Mouse (Mus musculus): ENCODE data around the gene Ccdc103. TPM values are rescaled to one million over a fixed set of nuclear protein-coding genes. Genes with fewer than 3 reads are reported as not detected.

The Ccdc103 gene
- total and polyA plus RNA-seq, 3 experiments = 1.4 to 1.6 TPM; not detected in 1

GRCm38 (mm10) chr11:102853760-102854159 is 27.2 kb upstream of the Ccdc103 start:
- Histone ChIP-seq H3K36me3 (ENCODE audit: control insufficient read depth in 1 of 2, insufficient read depth in 2 of 2, low read length in 2 of 2) (peaks cover 0 to 41% of the 10 kb centered on the region in 2 experiments; a peak in 2 of 4 replicates), H3K4me1 (ENCODE audit: control insufficient read depth in 1 of 2, insufficient read depth in 2 of 2, low read length in 2 of 2) (no peaks in the 10 kb centered on the region), H3K9me3 (replicated peaks; ENCODE audit: insufficient read depth, low read length) (no peaks in the 10 kb centered on the region), H3K27me3 (ENCODE audit: control insufficient read depth in 1 of 2, insufficient read depth in 2 of 2, low read length in 2 of 2) (no peaks in the 10 kb centered on the region), H3K27ac (ENCODE audit: control insufficient read depth, low read depth, low read length) (no peak overlapping the region), H3K9ac (ENCODE audit: control insufficient read depth, low read depth, low read length, poor library complexity, severe bottlenecking) (no peak overlapping the region), H3K79me2 (ENCODE audit: control insufficient read depth, insufficient read depth, low read length, poor library complexity) (no peaks in the 10 kb centered on the region), H3K4me3 (ENCODE audit: control insufficient read depth in 1 of 2, insufficient read depth in 1 of 2, low read depth in 2 of 2, low read length in 2 of 2) (no peak overlapping the region)
- DNase-seq (ENCODE audit: low read depth, low spot score) = peak; percentile 60
- TF ChIP-seq POLR2AphosphoS2 (IDR thresholded peaks at IDR 0.05; ENCODE audit: low read length) (no peak), CTCF (IDR thresholded peaks at IDR 0.05 in 2 of 3, conservative IDR thresholded peaks at IDR 0.05 in 1 of 3; ENCODE audit: control insufficient read depth in 1 of 3, insufficient read depth in 1 of 3, low read depth in 2 of 3, low read length in 3 of 3, poor library complexity in 1 of 3, severe bottlenecking in 1 of 3) (peak; percentile 60 to 77 (median 70)), RAD21 (IDR thresholded peaks at IDR 0.05; ENCODE audit: low read depth, low read length) (peak; percentile 44)

- H3K27me3 ChIP-seq (ENCODE audit: control insufficient read depth in 1 of 2, insufficient read depth in 2 of 2, low read length in 2 of 2) = no peaks in the 10 kb centered on the region
- H3K36me3 ChIP-seq (ENCODE audit: control insufficient read depth in 1 of 2, insufficient read depth in 2 of 2, low read length in 2 of 2) = peaks cover 0 to 39% of the 10 kb centered on the region in 2 experiments; a peak in 2 of 4 replicates
- H3K4me3 ChIP-seq (ENCODE audit: control insufficient read depth in 1 of 2, insufficient read depth in 1 of 2, low read depth in 2 of 2, low read length in 2 of 2) = no peak overlapping the region
- no peak for TF ChIP-seq MYB (IDR thresholded peaks at IDR 0.05; ENCODE audit: low read depth, low read length)
- no peak for TF ChIP-seq POLR2AphosphoS5 (IDR thresholded peaks at IDR 0.05; ENCODE audit: borderline replicate concordance, low read depth, low read length)
- TF ChIP-seq TAL1 (IDR thresholded peaks at IDR 0.05; ENCODE audit: low read length) = no peak
- no peak for TF ChIP-seq HCFC1 (IDR thresholded peaks at IDR 0.05; ENCODE audit: low read depth, low read length)
- no peak for TF ChIP-seq USF2 (IDR thresholded peaks at IDR 0.05; ENCODE audit: borderline replicate concordance in 1 of 2, insufficient read depth in 1 of 2, low read depth in 1 of 2, low read length in 2 of 2)
- no peak for TF ChIP-seq UBTF (IDR thresholded peaks at IDR 0.05; ENCODE audit: borderline replicate concordance, insufficient read depth, low read depth, low read length)
- TF ChIP-seq SMC3 (IDR thresholded peaks at IDR 0.05; ENCODE audit: low read depth, low read length) = no peak
- no peak for TF ChIP-seq BHLHE40 (IDR thresholded peaks at IDR 0.05; ENCODE audit: borderline replicate concordance, low read depth, low read length)
- TF ChIP-seq ELF1 (IDR thresholded peaks at IDR 0.05; ENCODE audit: low read depth, low read length) = no peak
- no peak for TF ChIP-seq CHD2 (IDR thresholded peaks at IDR 0.05; ENCODE audit: low read length)
- no peak for TF ChIP-seq MYC (IDR thresholded peaks at IDR 0.05; ENCODE audit: low read depth, low read length)
- TF ChIP-seq MAFK (IDR thresholded peaks at IDR 0.05; ENCODE audit: borderline replicate concordance, low read depth, low read length) = no peak
- no peak for TF ChIP-seq ETS1 (IDR thresholded peaks at IDR 0.05; ENCODE audit: low read depth, low read length)
- no peak overlapping the region for H3K9ac ChIP-seq (ENCODE audit: control insufficient read depth, low read depth, low read length, poor library complexity, severe bottlenecking)
- H3K9me3 ChIP-seq (replicated peaks; ENCODE audit: insufficient read depth, low read length) = no peaks in the 10 kb centered on the region
- DNase-seq (ENCODE audit: low read depth, low spot score) = no peak
- no peaks in the 10 kb centered on the region for H3K79me2 ChIP-seq (ENCODE audit: control insufficient read depth, insufficient read depth, low read length, poor library complexity)
- H3K4me1 ChIP-seq (ENCODE audit: control insufficient read depth in 1 of 2, insufficient read depth in 2 of 2, low read length in 2 of 2) = no peaks in the 10 kb centered on the region
- H3K27ac ChIP-seq (ENCODE audit: control insufficient read depth, low read depth, low read length) = no peak overlapping the region
Measured at GRCm38 (mm10) chr11:102855941-102856340, 25.1 kb upstream of the Ccdc103 start.

Data from MEL (cell line).